Mouse (Mus musculus) CH12.LX (cell line): ENCODE measurements around the gene B4galt3. TPM values are rescaled to one million over a fixed set of nuclear protein-coding genes. Genes with fewer than 3 reads are reported as not detected.

Experiments
- DNase-seq: peaks from one replicate; pipeline ENCODE4 v3.0.0-alpha.2; 2013; ENCODE audit errors: extremely low read depth
- H3K27ac ChIP-seq: 2 replicates; pipeline ENCODE4 v1.5.1; 2012; ENCODE audit warnings: low read depth, mild to moderate bottlenecking, control low read depth, moderate library complexity; ENCODE audit not compliant: insufficient read depth
- H3K27me3 ChIP-seq: replicated peaks from 2 replicates; pipeline ENCODE3; 2012; ENCODE audit warnings: inconsistent platforms
- H3K36me3 ChIP-seq, 2 experiments: replicated peaks in 1 of 2; 2 replicates each; pipeline versions ENCODE3 to v1.6.1; 2012; ENCODE audit warnings: inconsistent platforms in 1 of 2, low read length in 1 of 2, mild to moderate bottlenecking in 1 of 2, mixed read lengths in 1 of 2, moderate library complexity in 1 of 2; ENCODE audit not compliant: control insufficient read depth in 1 of 2, insufficient read depth in 1 of 2
- H3K4me1 ChIP-seq, 2 experiments: 2 replicates each; pipeline ENCODE4 v1.6.1; 2012; ENCODE audit warnings: inconsistent platforms in 1 of 2, moderate library complexity in 1 of 2; ENCODE audit not compliant: insufficient read depth in 2 of 2, control insufficient read depth in 1 of 2
- H3K4me2 ChIP-seq: 2 replicates; pipeline ENCODE4 v1.6.1; 2012; ENCODE audit warnings: low read depth, mild to moderate bottlenecking, control low read depth; ENCODE audit not compliant: poor library complexity, insufficient read depth, severe bottlenecking
- H3K4me3 ChIP-seq, 3 experiments: fragments of 150-350 bp in 1 of 3; sonication (generic) in 1 of 3; replicated peaks in 1 of 3; 2 replicates each; pipeline versions ENCODE3 to v1.5.1; 2011 to 2012; ENCODE audit warnings: low read depth in 2 of 3, low read length in 2 of 3, mild to moderate bottlenecking in 2 of 3, moderate library complexity in 2 of 3, control low read depth in 1 of 3, improper control_type of control experiment in 1 of 3, inconsistent platforms in 1 of 3, mixed read lengths in 1 of 3; ENCODE audit not compliant: poor library complexity in 1 of 3
- H3K79me2 ChIP-seq: replicated peaks from 2 replicates; pipeline ENCODE4 v1.6.1; 2012; ENCODE audit warnings: mild to moderate bottlenecking, moderate library complexity; ENCODE audit not compliant: control insufficient read depth, poor library complexity, insufficient read depth, severe bottlenecking; ENCODE audit errors: extremely low read depth
- H3K9ac ChIP-seq: 2 replicates; pipeline ENCODE4 v1.6.1; 2012; ENCODE audit warnings: low read depth, mild to moderate bottlenecking, control low read depth, moderate library complexity; ENCODE audit not compliant: insufficient read depth
- H3K9me3 ChIP-seq: replicated peaks from 2 replicates; pipeline ENCODE3; 2012; ENCODE audit warnings: low read length, inconsistent platforms, mixed read lengths
- BHLHE40 ChIP-seq: IDR thresholded peaks from 2 replicates; pipeline ENCODE4 v1.6.1; 2011; ENCODE audit warnings: mild to moderate bottlenecking, low read depth, low read length, improper control_type of control experiment
- CHD1 ChIP-seq: IDR thresholded peaks from 2 replicates; pipeline ENCODE4 v1.6.1; 2012; ENCODE audit warnings: low read depth, low read length, improper control_type of control experiment, inconsistent platforms
- CHD2 ChIP-seq: IDR thresholded peaks from 2 replicates; pipeline ENCODE4 v1.6.1; 2011; ENCODE audit warnings: low read length, improper control_type of control experiment
- CTCF ChIP-seq, 2 experiments: IDR thresholded peaks in 1 of 2; conservative IDR thresholded peaks in 1 of 2; 2 replicates each; pipeline ENCODE4 v1.5.1; 2011 to 2012; ENCODE audit warnings: low read depth in 2 of 2, low read length in 2 of 2, improper control_type of control experiment in 1 of 2, inconsistent platforms in 1 of 2, mild to moderate bottlenecking in 1 of 2, moderate library complexity in 1 of 2
- ELF1 ChIP-seq: IDR thresholded peaks from 2 replicates; pipeline ENCODE4 v1.6.1; 2014; ENCODE audit warnings: low read depth, mild to moderate bottlenecking, inconsistent platforms, low read length, improper control_type of control experiment
- ETS1 ChIP-seq: conservative IDR thresholded peaks from 2 replicates; pipeline ENCODE4 v1.6.1; 2012; ENCODE audit warnings: low read depth, mild to moderate bottlenecking, inconsistent platforms, low read length, improper control_type of control experiment, moderate library complexity
- HCFC1 ChIP-seq: IDR thresholded peaks from 2 replicates; pipeline ENCODE4 v1.6.1; 2012; ENCODE audit warnings: low read depth, mild to moderate bottlenecking, inconsistent platforms, low read length, improper control_type of control experiment
- MAX ChIP-seq: IDR thresholded peaks from 2 replicates; pipeline ENCODE4 v1.6.1; 2011; ENCODE audit warnings: low read length, improper control_type of control experiment
- MEF2A ChIP-seq: IDR thresholded peaks from 2 replicates; pipeline ENCODE4 v1.6.1; 2014; ENCODE audit warnings: low read depth, mild to moderate bottlenecking, inconsistent platforms, low read length, improper control_type of control experiment, borderline replicate concordance
- MXI1 ChIP-seq: IDR thresholded peaks from 2 replicates; pipeline ENCODE4 v1.6.1; 2011; ENCODE audit warnings: mild to moderate bottlenecking, low read depth, low read length, improper control_type of control experiment
- NELFE ChIP-seq: IDR thresholded peaks from 2 replicates; pipeline ENCODE4 v1.6.1; 2011; ENCODE audit warnings: low read depth, low read length, improper control_type of control experiment
- NRF1 ChIP-seq: IDR thresholded peaks from 2 replicates; pipeline ENCODE4 v1.6.1; 2014; ENCODE audit warnings: low read depth, mild to moderate bottlenecking, inconsistent platforms, low read length, improper control_type of control experiment, moderate library complexity
- POLR2A ChIP-seq: IDR thresholded peaks from 2 replicates; pipeline ENCODE4 v1.6.1; 2011; ENCODE audit warnings: low read depth, mild to moderate bottlenecking, improper control_type of control experiment, low read length
- POLR2AphosphoS2 ChIP-seq: IDR thresholded peaks from 2 replicates; pipeline ENCODE4 v1.6.1; 2011; ENCODE audit warnings: low read depth, low read length, improper control_type of control experiment
- RAD21 ChIP-seq: IDR thresholded peaks from 2 replicates; pipeline ENCODE4 v1.6.1; 2011; ENCODE audit warnings: low read depth, mild to moderate bottlenecking, low read length, improper control_type of control experiment, moderate library complexity
- SIN3A ChIP-seq: IDR thresholded peaks from 2 replicates; pipeline ENCODE4 v1.6.1; 2012; ENCODE audit warnings: low read length, improper control_type of control experiment, inconsistent platforms
- TBP ChIP-seq: conservative IDR thresholded peaks from 2 replicates; pipeline ENCODE4 v1.6.1; 2011; ENCODE audit warnings: low read depth, low read length, improper control_type of control experiment
- TCF12 ChIP-seq: IDR thresholded peaks from 2 replicates; pipeline ENCODE4 v1.6.1; 2014; ENCODE audit warnings: low read depth, mild to moderate bottlenecking, inconsistent platforms, low read length, improper control_type of control experiment
- UBTF ChIP-seq: IDR thresholded peaks from 2 replicates; pipeline ENCODE4 v1.6.1; 2012; ENCODE audit warnings: low read depth, mild to moderate bottlenecking, inconsistent platforms, low read length, improper control_type of control experiment, moderate library complexity
- ZC3H11A ChIP-seq: IDR thresholded peaks from 2 replicates; pipeline ENCODE4 v1.6.1; 2012; ENCODE audit warnings: low read depth, mild to moderate bottlenecking, inconsistent platforms, low read length, improper control_type of control experiment
- ZKSCAN1 ChIP-seq: IDR thresholded peaks from 2 replicates; pipeline ENCODE4 v1.6.1; 2012; ENCODE audit warnings: low read depth, inconsistent platforms, low read length, improper control_type of control experiment, borderline replicate concordance
- ZMIZ1 ChIP-seq: IDR thresholded peaks from 2 replicates; pipeline ENCODE4 v1.6.1; 2012; ENCODE audit warnings: low read depth, mild to moderate bottlenecking, inconsistent platforms, low read length, improper control_type of control experiment
- dilution Hi-C: fragments of 300-500 bp; cut with MboI; formaldehyde crosslinking; loops from 2 replicates; pipeline ENCODE4 v1.14.3; 2020; ENCODE audit warnings: low sequenced_read_pairs; ENCODE audit not compliant: extremely low pct_unique_long_range_greater_than_20kb, extremely low pct_ligation_motif_present
- in situ Hi-C: fragments of 300-500 bp; cut with MboI; formaldehyde crosslinking; loops from 3 replicates; pipeline ENCODE4 v1.14.3; 2019; ENCODE audit warnings: low sequenced_read_pairs, low pct_ligation_motif_present, low pct_unique_long_range_greater_than_20kb, mixed read lengths
- polyA plus RNA-seq: library from polyadenylated mRNA; unstranded; fragments of >175 nt; gene quantifications from 2 replicates; pipeline ENCODE4 v1.2.1, GENCODE M21; 2012; ENCODE audit warnings: low read depth; ENCODE audit not compliant: insufficient read length
- total RNA-seq, 2 experiments: library from RNA; depleted of rRNA; stranded (reverse); fragments of 300-350 nt in 1 of 2; fragments of >200 nt in 1 of 2; gene quantifications; 2 replicates each; pipeline ENCODE4 v1.2.3; 2012 to 2014

Gene B4galt3
- total and polyA plus RNA-seq, 3 experiments, result 19.3 to 27.8 (median 23.1) TPM

DNA sequence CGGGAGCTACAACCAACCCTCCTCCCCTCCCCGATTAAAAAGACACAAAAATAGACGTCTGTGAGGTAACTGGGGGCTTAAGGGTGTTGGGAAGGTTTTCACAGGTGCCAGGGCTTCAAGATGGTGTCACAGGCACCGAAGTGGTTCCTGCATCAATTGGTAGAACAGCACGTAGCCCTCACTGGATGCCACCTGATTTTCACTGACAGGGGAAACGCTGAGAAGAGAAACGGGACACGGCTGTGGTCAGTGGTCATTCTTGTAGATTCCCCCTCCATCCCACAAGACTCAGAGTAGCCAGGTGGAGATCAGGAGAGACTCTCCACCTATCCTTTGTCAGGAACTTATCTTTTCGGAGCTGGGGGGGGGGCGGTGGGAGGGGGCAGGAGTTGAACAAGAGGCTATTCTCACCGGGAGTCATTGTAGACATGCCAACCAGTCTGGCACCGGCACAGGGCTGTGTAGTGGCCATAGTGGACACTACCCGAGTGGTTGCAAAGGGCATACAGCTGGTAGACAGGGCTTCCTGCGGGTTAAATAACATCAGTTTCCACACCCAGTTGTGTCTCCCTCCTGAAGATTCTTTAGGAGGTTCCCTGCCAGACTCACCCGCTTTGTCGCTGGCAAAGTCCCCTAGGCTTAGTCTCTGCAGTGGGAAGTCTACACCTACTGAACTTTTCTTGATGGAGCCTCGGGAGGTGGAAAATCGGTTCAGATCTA, 12.1 kb downstream of the B4galt3 start:
- in situ Hi-C loops, result no loop called here
- DNase-seq, result no peak
- Histone ChIP-seq H3K9me3 (no peaks in the 10 kb centered on the region), H3K27me3 (no peaks in the 10 kb centered on the region), H3K9ac (peak overlapping the region; percentile 77; the same call in 1 of the 2 replicates), H3K36me3 (peaks cover 35 to 67% of the 10 kb centered on the region in 2 experiments), H3K27ac (no peak overlapping the region), H3K79me2 (0 out of 2 replicates have a peak, but pooled peaks cover 3% of the 10 kb centered on the region), H3K4me3 (peak overlapping the region in 1 of 3 experiments; percentile 59), H3K4me1 (peaks cover 0 to 37% of the 10 kb centered on the region in 2 experiments; a peak in 2 of 4 replicates), H3K4me2 (peak overlapping the region; percentile 70; the same call in 1 of the 2 replicates)
- dilution Hi-C loops, result no loop called here
- TF ChIP-seq CHD1 (no peak), MEF2A (no peak), SIN3A (no peak), RAD21 (no peak), CHD2 (no peak), UBTF (no peak)

DNA sequence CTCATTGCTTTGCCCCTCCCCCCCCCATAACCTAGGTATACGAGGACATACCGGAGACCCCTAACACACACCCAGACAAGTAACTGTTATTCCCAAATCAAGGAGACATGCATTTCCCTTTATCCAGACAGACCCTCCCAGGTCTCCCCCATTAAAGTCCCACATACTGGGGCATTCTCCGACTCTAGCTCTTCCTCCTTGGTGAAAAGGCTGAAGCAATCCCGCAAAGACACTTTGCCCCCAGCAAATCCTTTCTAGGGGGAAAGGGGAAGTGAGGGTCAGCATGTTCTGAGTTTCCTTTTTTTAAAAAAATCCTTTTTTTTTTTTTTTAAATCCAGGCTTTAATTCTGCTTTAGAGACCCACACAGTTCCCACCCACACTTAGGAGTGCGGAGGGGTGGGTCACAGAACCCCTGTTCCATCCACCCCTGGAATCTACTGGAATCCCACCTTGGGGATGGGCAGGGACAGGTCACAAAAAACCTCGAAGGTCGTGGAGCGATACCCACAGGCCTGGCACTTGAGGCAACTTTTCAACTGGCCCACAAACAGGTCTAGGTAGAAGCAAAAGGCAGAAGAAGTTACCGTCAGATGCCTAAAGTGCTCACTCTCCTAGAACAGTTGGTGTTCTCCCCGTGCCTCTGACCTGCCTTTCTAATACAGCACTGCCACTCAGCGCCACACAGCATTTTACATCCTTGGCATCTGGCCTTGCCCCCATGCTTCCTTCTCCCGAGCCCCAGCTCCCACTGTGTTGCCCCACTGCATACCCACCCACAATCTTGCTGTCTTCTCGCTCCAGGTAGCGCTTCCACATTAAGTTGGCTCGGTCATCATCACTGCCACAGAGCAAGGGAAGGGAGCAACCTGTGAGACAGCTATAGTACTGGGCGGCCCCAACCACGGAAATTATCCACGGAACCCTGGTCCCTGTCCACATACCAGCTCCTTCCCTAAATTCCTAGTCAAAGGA, 13.3 kb downstream of the B4galt3 start:
- no peak overlapping the region for H3K4me2 ChIP-seq
- H3K4me1 ChIP-seq, result peaks cover 5 to 43% of the 10 kb centered on the region in 2 experiments; a peak in 3 of 4 replicates
- in situ Hi-C loops (no loop called here), dilution Hi-C loops (no loop called here)
- H3K27ac ChIP-seq, result no peak overlapping the region
- no peaks in the 10 kb centered on the region for H3K27me3 ChIP-seq
- H3K79me2 ChIP-seq, result 0 out of 2 replicates have a peak, but pooled peaks cover 3% of the 10 kb centered on the region
- no peaks in the 10 kb centered on the region for H3K9me3 ChIP-seq
- no peak overlapping the region for H3K4me3 ChIP-seq
- no peak overlapping the region for H3K9ac ChIP-seq
- H3K36me3 ChIP-seq, result peaks cover 24 to 61% of the 10 kb centered on the region in 2 experiments
- DNase-seq, result no peak
- TF ChIP-seq NRF1, result no peak
- no peak for TF ChIP-seq BHLHE40
- no peak for TF ChIP-seq RAD21
- TF ChIP-seq UBTF, result no peak
- no peak for TF ChIP-seq MXI1
- TF ChIP-seq POLR2A, result no peak
- no peak for TF ChIP-seq ZMIZ1
- no peak for TF ChIP-seq POLR2AphosphoS2
- no peak for TF ChIP-seq ELF1
- TF ChIP-seq TBP, result no peak
- TF ChIP-seq ZC3H11A, result no peak
- TF ChIP-seq HCFC1, result no peak
- TF ChIP-seq NELFE, result no peak
- TF ChIP-seq ETS1, result no peak
- TF ChIP-seq CHD2, result no peak
- no peak for TF ChIP-seq ZKSCAN1
- TF ChIP-seq TCF12, result no peak
- no peak for TF ChIP-seq CTCF (conservative IDR thresholded peaks at IDR 0.05 in 1 of 2, IDR thresholded peaks at IDR 0.05 in 1 of 2; ENCODE audit: low read depth in 2 of 2, low read length in 2 of 2)
- TF ChIP-seq MAX, result no peak
- TF ChIP-seq, all 38 proteins: peak for 0
